Mouse (Mus musculus): ENCODE measurements at regions not wholly inside any gene's neighbourhood (a gene's known extent, or its start where the extent isn't known, plus 50 kb on each side); places are given as distances from the start of the nearest gene placed in this dataset.
A peak's percentile ranks its signal among the peaks of the same experiment; 100 is the strongest.
"Not testable (repeated sequence)": the region's sequence is repeated elsewhere in the genome, so short reads cannot be mapped to it uniquely, and the experiment has no call there.

DNA sequence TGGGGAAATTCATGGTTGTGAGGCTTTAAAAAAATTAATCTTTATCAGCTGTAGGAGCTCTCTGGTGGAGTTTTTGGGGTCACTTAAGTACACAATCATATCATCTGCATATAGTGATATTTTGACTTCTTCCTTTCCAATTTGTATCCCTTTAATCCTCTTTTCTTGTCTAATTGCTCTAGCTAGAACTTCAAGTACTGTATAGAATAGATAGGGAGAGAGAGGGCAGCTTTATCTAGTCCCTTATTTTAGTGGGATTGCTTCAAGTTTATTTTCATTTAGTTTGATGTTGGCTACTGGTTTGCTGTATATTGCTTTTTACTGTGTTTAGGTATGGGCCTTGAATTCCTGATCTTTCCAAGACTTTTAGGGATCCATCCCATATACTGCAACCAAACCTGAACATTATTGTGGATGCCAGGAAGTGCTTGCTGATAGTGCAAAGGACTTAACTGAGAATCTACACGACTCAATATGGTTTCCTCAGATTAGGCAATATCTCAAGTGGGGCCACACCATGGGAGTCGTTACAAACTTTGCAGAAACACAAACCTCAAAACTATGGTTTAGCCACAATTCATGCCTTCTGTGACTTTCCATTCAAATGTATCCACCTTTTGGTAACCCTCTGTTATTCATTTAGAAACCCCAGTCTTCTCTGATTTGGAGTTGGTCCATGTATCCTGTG lies 585.6 kb upstream of the Olfr1507 start:
- no CpG with 5 or more reads among the region's 2 CpGs for WGBS
- not testable (repeated sequence) for H3K4me3 ChIP-seq (ENCODE audit: control insufficient read depth, insufficient read depth, low read length); H3K27ac ChIP-seq (ENCODE audit: control insufficient read depth, insufficient read depth, low read length); H3K36me3 ChIP-seq (ENCODE audit: control insufficient read depth, insufficient read depth, low read length); H3K27me3 ChIP-seq (ENCODE audit: control insufficient read depth, insufficient read depth, low read length); H3K4me1 ChIP-seq (replicated peaks; ENCODE audit: control insufficient read depth, insufficient read depth, low read length); DNase-seq

DNA sequence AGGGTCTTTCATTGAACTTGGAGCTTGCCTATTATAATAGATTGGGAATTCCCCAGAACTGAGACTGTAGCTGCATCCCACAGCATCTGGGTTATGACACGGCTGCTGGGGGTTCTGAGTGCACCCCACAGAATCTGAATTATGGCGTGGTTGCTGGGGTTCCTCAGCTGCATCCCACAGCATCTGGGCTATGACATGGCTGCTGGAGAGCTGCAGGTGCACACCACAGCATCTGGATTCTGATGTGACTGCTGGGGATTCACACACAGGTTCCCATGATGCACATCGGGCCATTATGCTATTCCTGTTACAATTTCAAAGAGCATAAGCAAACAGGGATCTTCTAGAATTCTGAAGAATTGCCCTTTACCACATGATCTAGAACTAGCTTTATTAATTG lies 585.0 kb upstream of the Olfr1507 start:
- H3K36me3 ChIP-seq (ENCODE audit: control insufficient read depth, insufficient read depth, low read length); H3K27me3 ChIP-seq (ENCODE audit: control insufficient read depth, insufficient read depth, low read length); H3K4me3 ChIP-seq (ENCODE audit: control insufficient read depth, insufficient read depth, low read length); H3K4me1 ChIP-seq (replicated peaks; ENCODE audit: control insufficient read depth, insufficient read depth, low read length); H3K27ac ChIP-seq (ENCODE audit: control insufficient read depth, insufficient read depth, low read length): not testable (repeated sequence)
- WGBS, result 22% methylated on average over 2 of the region's 3 CpGs
- peak; percentile 32 for DNase-seq

DNA sequence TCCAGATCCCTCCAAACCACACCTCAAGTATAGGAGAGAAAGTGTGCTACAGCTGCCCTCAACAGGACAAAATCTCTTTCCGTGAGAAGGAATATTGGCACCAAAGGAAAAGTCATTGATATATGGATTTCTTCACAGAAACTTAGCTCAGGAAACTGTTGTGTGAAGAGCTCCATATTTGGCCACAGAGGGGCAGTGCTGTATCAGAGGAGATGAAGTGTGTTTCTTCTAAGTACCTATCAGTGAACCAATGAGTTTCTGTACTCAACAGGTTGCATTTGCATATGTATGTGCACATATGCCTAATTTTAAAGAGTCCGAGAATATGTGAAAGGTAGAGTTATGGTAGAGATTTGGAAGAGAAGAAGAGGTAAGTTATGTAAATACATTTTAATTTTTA lies 580.4 kb upstream of the Olfr1507 start:
- H3K4me1 ChIP-seq (replicated peaks; ENCODE audit: control insufficient read depth, insufficient read depth, low read length), result peaks cover 10% of the 10 kb centered on the region
- not testable (repeated sequence) for H3K27ac ChIP-seq (ENCODE audit: control insufficient read depth, insufficient read depth, low read length); H3K36me3 ChIP-seq (ENCODE audit: control insufficient read depth, insufficient read depth, low read length); DNase-seq; H3K4me3 ChIP-seq (ENCODE audit: control insufficient read depth, insufficient read depth, low read length); H3K27me3 ChIP-seq (ENCODE audit: control insufficient read depth, insufficient read depth, low read length)
- WGBS, result 40% methylated on average over 2 of the region's 2 CpGs

DNA sequence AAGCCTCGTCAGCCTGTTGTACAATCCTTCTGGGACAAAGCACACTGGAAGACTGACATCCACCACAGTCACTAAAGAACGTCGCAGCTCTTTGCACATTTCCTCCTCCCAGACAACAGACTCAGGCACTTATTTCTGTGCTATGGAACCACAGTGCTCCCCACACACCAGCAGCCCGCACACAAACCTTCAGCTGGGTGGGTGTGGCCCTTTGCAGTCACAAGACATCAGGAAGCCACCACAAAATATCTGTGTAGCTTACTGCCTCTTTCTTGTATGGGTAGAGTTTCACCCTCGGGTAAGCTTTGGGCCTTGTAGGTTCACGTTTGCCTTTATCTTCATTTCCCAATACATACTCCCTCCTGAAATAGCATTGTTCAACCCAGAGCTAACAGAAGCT lies 577.6 kb upstream of the Olfr1507 start:
- H3K4me3 ChIP-seq (ENCODE audit: control insufficient read depth, insufficient read depth, low read length); H3K4me1 ChIP-seq (replicated peaks; ENCODE audit: control insufficient read depth, insufficient read depth, low read length); H3K36me3 ChIP-seq (ENCODE audit: control insufficient read depth, insufficient read depth, low read length); H3K27me3 ChIP-seq (ENCODE audit: control insufficient read depth, insufficient read depth, low read length): not testable (repeated sequence)
- peak overlapping the region; percentile 62 for H3K27ac ChIP-seq (ENCODE audit: control insufficient read depth, insufficient read depth, low read length)
- WGBS, result 7% methylated on average over 5 of the region's 6 CpGs
- peak; percentile 30 for DNase-seq

DNA sequence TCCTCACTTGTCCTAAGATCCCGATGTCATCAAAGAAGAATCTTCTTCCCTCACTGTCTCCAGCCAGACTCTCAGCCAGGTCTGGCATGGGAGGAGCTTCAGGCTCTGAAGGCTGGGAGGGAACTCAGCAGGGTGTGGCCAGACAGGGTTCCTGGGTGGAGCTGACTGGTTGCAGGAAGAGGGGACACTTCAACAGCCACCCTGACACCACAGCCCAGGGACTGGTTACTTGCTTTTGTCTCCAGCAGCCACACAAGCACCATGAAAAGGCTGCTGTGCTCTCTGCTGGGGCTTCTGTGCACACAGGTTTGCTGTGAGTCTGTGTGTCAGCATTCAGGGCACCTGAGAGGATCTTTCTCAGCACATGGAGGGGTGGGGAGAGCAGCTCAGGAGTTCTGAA lies 577.0 kb upstream of the Olfr1507 start:
- peak; percentile 15 for DNase-seq
- H3K27me3 ChIP-seq (ENCODE audit: control insufficient read depth, insufficient read depth, low read length); H3K36me3 ChIP-seq (ENCODE audit: control insufficient read depth, insufficient read depth, low read length); H3K4me1 ChIP-seq (replicated peaks; ENCODE audit: control insufficient read depth, insufficient read depth, low read length); H3K4me3 ChIP-seq (ENCODE audit: control insufficient read depth, insufficient read depth, low read length): not testable (repeated sequence)
- peak overlapping the region; percentile 19; the same call in 1 of the 2 replicates for H3K27ac ChIP-seq (ENCODE audit: control insufficient read depth, insufficient read depth, low read length)
- no CpG with 5 or more reads among the region's 1 CpGs for WGBS

DNA sequence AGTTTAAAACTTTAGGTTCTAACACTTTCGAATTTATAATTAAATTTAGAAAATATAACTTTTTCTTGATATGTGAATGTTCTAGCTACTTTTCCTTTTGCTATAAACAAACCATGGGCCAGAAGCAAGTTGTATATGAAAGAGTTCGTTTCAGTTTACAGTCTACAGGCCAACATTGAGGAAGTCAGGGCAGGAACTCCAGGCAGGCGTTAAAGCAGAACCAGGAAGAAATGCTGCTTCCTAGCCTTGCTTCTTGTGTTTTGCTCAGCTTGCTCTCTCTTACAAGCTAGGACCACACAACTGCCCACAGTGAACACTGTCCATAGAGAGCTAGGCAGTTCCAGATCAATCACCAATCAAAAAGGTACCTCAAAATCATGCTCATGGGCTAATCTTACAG lies 558.9 kb upstream of the Olfr1507 start:
- not testable (repeated sequence) for H3K27ac ChIP-seq (ENCODE audit: control insufficient read depth, insufficient read depth, low read length); H3K4me3 ChIP-seq (ENCODE audit: control insufficient read depth, insufficient read depth, low read length); H3K4me1 ChIP-seq (replicated peaks; ENCODE audit: control insufficient read depth, insufficient read depth, low read length); H3K27me3 ChIP-seq (ENCODE audit: control insufficient read depth, insufficient read depth, low read length); H3K36me3 ChIP-seq (ENCODE audit: control insufficient read depth, insufficient read depth, low read length); DNase-seq
- WGBS, result 67% methylated on average over 1 of the region's 3 CpGs

DNA sequence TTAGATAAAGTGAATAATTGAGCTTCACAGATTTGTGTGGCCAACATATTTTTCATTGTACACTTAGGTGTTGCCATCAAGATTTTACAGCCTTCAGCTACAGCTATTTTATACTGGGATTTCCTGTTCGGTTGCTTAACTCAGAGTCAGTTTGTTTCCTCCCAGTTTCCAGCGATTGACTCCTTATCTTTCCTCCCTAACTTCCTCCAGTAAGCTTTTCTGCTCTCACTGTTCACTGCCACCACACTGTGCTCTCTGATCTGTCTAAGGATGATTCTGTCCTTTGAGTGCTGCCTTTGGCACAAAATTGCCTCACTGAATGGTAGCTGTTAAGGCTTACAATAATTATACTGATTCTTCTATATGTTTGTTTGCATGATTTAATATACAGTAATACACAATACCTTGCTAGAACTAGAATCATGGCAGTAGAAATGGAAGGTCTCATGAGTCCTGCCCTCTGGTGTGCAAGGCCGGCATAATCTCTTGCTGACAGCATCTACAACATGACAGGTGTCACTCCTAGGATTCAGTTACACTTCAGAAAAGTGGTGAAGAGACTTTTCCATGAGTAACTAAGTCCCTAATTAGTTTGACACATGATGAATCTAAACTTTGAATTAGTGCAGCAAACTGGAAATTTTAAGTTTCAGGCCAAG lies 558.0 kb upstream of the Olfr1507 start:
- not testable (repeated sequence) for DNase-seq; H3K4me1 ChIP-seq (replicated peaks; ENCODE audit: control insufficient read depth, insufficient read depth, low read length); H3K4me3 ChIP-seq (ENCODE audit: control insufficient read depth, insufficient read depth, low read length); H3K27me3 ChIP-seq (ENCODE audit: control insufficient read depth, insufficient read depth, low read length); H3K36me3 ChIP-seq (ENCODE audit: control insufficient read depth, insufficient read depth, low read length); H3K27ac ChIP-seq (ENCODE audit: control insufficient read depth, insufficient read depth, low read length)
- no CpG with 5 or more reads among the region's 3 CpGs for WGBS

DNA sequence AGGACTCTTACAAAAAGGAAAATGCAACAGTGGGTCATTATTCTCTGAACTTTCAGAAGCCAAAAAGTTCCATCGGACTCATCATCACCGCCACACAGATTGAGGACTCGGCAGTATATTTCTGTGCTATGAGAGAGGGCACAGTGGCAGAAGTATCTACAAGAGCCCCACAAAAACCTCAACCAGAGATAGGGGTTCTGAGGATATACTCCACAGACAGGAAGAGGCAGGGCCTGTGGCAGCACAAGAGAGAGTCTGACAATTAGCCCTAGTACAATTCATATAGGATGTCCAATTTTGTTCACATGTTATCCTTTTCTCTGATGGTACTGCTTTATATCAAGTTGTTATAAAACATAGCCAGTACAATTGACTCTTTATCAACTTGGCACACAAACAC lies 552.1 kb upstream of the Olfr1507 start:
- not testable (repeated sequence) for H3K36me3 ChIP-seq (ENCODE audit: control insufficient read depth, insufficient read depth, low read length); H3K4me3 ChIP-seq (ENCODE audit: control insufficient read depth, insufficient read depth, low read length); DNase-seq; H3K27ac ChIP-seq (ENCODE audit: control insufficient read depth, insufficient read depth, low read length); H3K27me3 ChIP-seq (ENCODE audit: control insufficient read depth, insufficient read depth, low read length); H3K4me1 ChIP-seq (replicated peaks; ENCODE audit: control insufficient read depth, insufficient read depth, low read length)
- WGBS, result 5% methylated on average over 3 of the region's 3 CpGs

DNA sequence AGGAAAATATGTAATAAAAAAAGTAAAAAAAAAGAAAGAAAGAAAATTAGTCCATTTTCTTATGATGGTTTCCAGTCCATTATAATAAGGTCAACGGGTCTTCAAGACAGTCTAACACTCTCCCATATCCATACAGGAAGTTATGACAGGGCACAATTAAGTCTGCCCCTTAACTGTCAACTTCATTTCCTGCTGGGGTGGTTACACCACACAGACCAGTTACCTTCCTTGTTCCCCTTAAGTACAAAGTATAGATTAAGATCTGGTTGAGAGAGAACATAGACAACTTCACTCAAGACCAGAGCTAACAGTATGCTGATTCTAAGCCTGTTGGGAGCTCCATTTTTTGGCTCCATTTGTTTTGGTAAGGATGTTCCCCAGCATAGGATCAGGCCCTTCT lies 551.4 kb upstream of the Olfr1507 start:
- not testable (repeated sequence) for H3K27me3 ChIP-seq (ENCODE audit: control insufficient read depth, insufficient read depth, low read length); H3K4me3 ChIP-seq (ENCODE audit: control insufficient read depth, insufficient read depth, low read length); H3K27ac ChIP-seq (ENCODE audit: control insufficient read depth, insufficient read depth, low read length); DNase-seq; H3K4me1 ChIP-seq (replicated peaks; ENCODE audit: control insufficient read depth, insufficient read depth, low read length); H3K36me3 ChIP-seq (ENCODE audit: control insufficient read depth, insufficient read depth, low read length)
- 0% methylated on average over 1 of the region's 1 CpGs for WGBS

DNA sequence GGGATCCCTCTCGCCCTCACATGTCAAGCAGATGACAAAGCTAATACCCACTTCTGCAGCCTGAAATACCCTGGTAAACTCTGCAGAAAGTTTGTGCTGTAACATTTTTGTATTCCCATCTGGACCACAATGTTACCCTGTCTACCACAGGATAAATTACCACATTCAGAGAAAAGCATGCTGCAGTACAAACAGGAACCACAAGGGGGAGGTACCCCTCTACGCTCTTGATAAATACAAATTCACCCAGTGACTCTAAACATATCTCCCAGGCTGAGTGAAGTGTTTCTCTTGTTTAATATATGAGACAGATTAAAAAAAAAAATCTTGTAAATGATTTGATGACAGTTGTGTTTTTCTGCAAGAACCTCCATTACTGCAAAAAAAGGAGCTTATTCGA lies 549.8 kb upstream of the Olfr1507 start:
- DNase-seq, result peak; percentile 50
- H3K27me3 ChIP-seq (ENCODE audit: control insufficient read depth, insufficient read depth, low read length); H3K36me3 ChIP-seq (ENCODE audit: control insufficient read depth, insufficient read depth, low read length); H3K27ac ChIP-seq (ENCODE audit: control insufficient read depth, insufficient read depth, low read length); H3K4me3 ChIP-seq (ENCODE audit: control insufficient read depth, insufficient read depth, low read length); H3K4me1 ChIP-seq (replicated peaks; ENCODE audit: control insufficient read depth, insufficient read depth, low read length): not testable (repeated sequence)
- 68% methylated on average over 3 of the region's 3 CpGs for WGBS

DNA sequence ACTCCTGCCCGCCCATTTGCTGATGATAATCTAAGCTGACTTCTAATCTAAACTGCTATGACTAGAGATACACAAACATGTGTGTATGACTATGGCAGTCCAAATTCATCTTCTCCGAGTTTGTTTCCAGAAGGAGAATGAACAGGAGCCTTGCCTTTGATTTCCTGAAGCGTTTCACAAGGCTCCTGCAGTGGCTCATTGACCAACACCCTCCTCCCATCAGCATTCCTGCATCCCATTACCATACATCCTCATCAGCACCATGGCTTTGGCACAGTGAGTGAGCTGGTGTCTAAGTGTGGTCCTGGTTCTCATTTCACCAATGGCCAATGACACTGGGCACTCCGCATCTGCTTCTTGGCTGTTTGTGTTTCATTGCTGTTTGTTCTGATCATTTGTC lies 548.6 kb upstream of the Olfr1507 start:
- H3K4me1 ChIP-seq (replicated peaks; ENCODE audit: control insufficient read depth, insufficient read depth, low read length); H3K4me3 ChIP-seq (ENCODE audit: control insufficient read depth, insufficient read depth, low read length); H3K27me3 ChIP-seq (ENCODE audit: control insufficient read depth, insufficient read depth, low read length); H3K27ac ChIP-seq (ENCODE audit: control insufficient read depth, insufficient read depth, low read length); DNase-seq; H3K36me3 ChIP-seq (ENCODE audit: control insufficient read depth, insufficient read depth, low read length): not testable (repeated sequence)
- 95% methylated on average over 4 of the region's 4 CpGs for WGBS
